Mouse (Mus musculus) embryonic facial prominence, embryonic 15.5 days (tissue): ENCODE data around the gene Zfc3h1. TPM values are rescaled to one million over a fixed set of nuclear protein-coding genes. Genes with fewer than 3 reads are reported as not detected.

Source experiments
- polyA plus RNA-seq: library from polyadenylated mRNA; unstranded; fragments of >200 nt; fragmentation: Nextera tagmentation; extraction: Ambion mirVana; gene quantifications from 2 replicates; pipeline ENCODE4 v1.2.1, GENCODE M21; 2015

Zfc3h1 gene
- polyA plus RNA-seq, 1 experiment from 2014 or later: 22.0 TPM

Other genes starting within 250 kb of the Zfc3h1 start
- 0.08 and 0.12 TPM in 2 replicates for gene Tph2, start 199.9 kb upstream of the Zfc3h1 start, polyA plus RNA-seq
- 55.8 and 56.2 TPM in 2 replicates for gene Tbc1d15, start 133.5 kb upstream of the Zfc3h1 start, polyA plus RNA-seq
- gene Rab21, start 69.4 kb upstream of the Zfc3h1 start, polyA plus RNA-seq: 4.6 and 5.4 TPM in 2 replicates
- 25.0 and 25.8 TPM in 2 replicates for gene Tmem19, start 22.5 kb upstream of the Zfc3h1 start, polyA plus RNA-seq
- gene Thap2, start 516 bp upstream of the Zfc3h1 start, polyA plus RNA-seq: 22.4 and 24.3 TPM in 2 replicates
- gene A930009A15Rik, start 185.0 kb downstream of the Zfc3h1 start, polyA plus RNA-seq: not detected in 2 replicates
- 12.2 and 14.5 TPM in 2 replicates for gene Lgr5, start 202.8 kb downstream of the Zfc3h1 start, polyA plus RNA-seq